Mouse (Mus musculus) heart, postnatal 10 days (tissue): ENCODE measurements around the gene Gm28038. TPM values are rescaled to one million over a fixed set of nuclear protein-coding genes. Genes with fewer than 3 reads are reported as not detected.

ENCODE experiments used
- DNase-seq, 2 experiments: peaks; one replicate each; pipeline ENCODE4 v3.0.0; 2021
- intact Hi-C: fragments of 180-260 bp; cut with DNase I; formaldehyde crosslinking; loops from one replicate; pipeline ENCODE4 v1.15.1; 2025
- total RNA-seq, 2 experiments: library from RNA; stranded (reverse); gene quantifications; 2 replicates each; pipeline ENCODE4 v1.2.3; 2021

Gene Gm28038
- not detected for total RNA-seq

DNA sequence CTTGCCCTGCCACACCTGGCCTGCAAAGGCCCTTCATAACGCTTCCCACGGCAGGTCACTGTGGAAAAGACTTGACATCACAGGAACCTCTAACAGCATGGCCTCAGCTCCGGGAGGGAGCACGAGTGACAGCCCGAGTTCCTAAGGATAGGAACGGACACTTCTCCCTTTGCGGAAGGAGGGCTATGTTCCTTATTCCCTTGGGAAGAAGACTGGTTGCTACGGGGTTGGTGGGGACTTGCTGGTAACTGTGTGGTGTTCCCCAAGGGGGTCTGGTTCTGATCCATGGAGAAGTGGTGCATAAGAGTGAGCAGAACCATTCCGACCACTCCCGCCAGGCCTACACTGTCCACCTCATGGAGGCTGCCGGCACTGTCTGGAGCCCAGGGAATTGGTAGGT, at the start of gene Gm28038:
TSS of gene Gm28038 (plus strand) at position 301 of the 400 bp plus-strand sequence.
- no peak for DNase-seq
- intact Hi-C loops, result no loop called here

DNA sequence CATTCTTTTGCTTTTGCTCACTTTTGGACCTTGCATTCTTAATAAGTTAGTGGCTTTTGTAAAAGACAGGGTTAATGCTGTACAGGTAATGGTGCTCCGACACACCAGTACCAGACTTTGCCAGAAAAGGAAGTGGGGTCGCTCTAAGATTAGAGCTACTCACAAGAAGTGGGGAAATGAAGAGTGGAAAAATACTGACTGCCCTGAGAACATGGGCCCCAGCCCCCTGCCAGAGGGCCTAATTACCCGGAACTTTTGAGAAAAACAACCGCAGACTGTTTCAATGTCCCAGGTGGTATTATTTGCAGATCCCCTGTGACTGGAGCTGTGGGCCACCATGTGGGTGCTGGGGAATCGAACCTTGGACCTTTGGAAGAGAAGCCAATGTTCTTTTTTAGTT, 45.2 kb upstream of the Gm28038 start:
- intact Hi-C loops, result no loop called here

DNA sequence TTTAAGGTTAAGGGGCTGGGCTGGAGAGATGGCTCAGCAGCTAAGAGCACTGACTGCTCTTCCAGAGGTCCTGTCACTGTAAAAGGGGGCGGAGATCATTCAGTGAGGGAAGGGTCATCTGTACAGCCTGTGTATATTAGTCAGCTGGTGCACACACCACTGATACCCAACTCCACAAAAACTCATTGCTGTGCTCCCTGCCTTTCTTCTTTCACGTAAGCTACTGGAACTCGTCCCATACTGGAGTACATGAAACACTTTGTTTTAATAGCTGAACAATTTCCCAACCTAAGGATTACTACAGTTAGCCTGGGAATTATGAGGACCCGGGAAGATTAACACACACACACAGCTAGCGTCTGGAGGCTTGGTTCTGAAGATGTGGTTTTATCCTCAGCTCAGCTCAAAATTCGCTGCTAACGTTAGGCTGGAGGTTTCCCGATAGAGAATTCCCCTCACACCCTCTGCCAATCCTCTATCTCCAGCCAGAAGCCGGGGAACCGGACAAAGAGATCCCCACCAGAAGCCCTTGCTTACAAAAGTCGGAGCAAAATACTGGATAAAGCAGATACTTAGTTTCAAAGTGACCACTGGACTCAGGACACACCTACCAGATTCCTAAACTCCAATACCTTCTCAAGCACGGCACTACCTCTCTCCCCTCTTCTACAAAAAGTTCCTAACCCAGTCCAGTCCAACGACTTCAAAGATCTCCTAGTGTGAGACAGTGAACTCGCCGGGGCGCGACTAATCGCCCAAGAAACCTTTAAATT, 44.2 kb upstream of the Gm28038 start:
- DNase-seq, result peak; percentile 48
- intact Hi-C loops, result loop anchor here (1.0 kb wide), 1 partner anchor 31 kb away; the partner anchor contains the start of gene Kyat1

More for the DNA sequence above, 45.2 kb upstream of the Gm28038 start:
- DNase-seq, result no peak

DNA sequence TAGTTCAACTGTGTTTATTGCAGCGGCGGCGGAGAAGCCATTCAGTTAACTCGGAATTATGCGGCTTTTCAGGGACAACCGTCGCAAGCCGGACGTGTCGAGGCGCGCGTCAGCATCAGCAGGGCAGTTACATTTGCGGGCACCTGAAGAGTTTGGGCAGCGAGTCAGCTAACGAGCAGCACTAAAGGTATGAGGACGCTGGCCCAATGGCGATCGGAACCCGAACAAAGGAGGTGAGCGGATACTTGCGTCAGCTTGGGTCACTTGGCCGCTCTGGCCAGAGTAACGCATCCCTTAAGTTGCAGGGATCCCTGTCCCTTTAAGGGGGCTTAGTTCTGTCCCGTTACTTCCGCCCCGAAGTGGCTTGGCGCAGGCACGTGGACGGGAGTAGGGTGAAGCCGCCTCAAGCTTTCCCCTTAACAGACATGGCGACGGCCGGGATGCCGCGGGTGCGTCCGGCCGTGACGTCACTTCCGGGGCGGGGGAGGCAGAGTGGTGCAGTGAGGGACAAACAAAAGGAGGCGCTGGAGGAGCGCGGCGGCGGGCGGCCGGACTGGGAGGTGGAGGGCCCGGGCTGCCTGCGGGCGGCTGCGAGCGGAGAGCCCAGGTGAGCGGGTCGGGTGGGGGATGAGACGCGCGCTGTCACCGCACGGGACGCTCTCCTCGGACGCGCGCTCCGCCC, 43.5 kb upstream of the Gm28038 start, which contains the start of gene Lrrc8a:
TSS of gene Lrrc8a (plus strand) at position 517 of the 682 bp plus-strand sequence.
- intact Hi-C loops, result loop anchor here (1.0 kb wide), 1 partner anchor 32 kb away; the partner anchor contains the start of gene Kyat1
- peak; percentile 100 for DNase-seq

DNA sequence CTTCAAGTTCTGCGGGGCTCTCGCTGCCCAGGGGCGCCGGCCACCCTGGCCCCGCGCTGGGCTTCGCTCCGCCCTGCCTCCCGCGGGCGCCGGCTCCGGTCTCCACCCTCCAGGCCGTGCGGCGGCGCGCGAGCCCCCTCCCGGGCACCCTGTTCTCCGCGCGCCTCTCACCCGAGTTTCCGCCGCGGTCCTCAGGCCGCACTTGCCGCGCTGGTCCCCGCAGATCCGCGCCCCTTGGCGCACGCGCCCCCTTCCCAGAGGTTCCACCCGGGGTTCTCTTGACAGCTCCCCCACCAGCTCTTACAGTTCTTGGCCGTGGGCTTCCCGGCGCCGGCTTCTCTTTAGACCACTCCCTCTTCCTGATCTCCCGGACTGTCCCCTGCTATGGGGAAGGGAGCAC, 43.0 kb upstream of the Gm28038 start:
- intact Hi-C loops, result loop anchor here (1.0 to 2.0 kb wide), 3 partner anchors 28 to 59 kb away; partner anchors contain the start of genes Kyat1, Phyhd1 and Spout1
- peak; percentile 80 to 83 for DNase-seq

DNA sequence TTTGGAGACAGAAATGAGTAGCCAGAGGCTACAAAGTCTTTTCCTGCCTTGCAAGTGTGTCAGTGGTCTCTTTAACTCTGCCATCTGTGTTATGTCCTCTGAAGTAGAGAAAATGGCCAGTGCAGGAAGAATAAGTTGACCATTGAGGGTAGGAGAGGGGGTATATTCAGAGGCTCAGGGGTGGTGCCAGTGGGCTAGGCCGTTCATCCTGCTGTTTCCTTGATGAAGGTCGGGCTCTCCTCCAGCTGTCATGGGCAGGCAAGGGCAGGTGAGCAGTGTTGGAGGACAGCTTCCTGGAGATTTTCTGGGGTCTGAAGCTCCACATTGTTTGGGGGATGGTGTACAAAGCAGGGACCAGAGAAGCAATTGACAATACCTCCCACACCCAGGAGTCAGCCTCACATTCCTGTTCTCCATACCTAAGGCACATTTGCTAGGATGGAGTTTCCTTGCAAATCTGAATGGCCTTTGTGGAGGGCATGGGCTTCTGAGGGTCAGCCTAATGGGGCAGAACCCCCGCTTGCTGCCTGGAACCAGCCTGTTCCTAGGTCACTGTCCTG, 41.9 kb upstream of the Gm28038 start:
- DNase-seq, result no peak
- intact Hi-C loops, result loop anchor here (1.0 to 2.0 kb wide), 2 partner anchors 27 to 60 kb away; partner anchors contain the start of genes Phyhd1 and Spout1

DNA sequence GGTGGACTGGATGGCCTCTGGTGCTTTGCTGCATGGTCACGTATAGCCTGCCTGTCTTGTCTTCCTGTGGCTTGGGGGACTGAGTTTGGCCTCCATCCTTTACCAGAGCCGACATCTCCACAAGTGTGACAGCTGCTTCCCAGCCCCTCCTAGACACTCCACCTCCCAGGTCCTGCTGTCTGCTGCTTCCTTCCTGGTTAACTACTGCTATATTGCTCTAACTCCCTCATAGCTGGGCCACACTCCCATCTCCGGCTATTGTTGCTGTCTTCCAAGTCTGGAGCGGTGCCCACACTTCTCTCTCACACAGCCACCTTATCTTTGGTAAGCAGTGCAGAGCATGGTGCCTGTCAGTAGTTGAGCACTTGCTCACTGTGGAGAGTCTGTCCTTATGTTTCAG, 41.1 kb upstream of the Gm28038 start:
- intact Hi-C loops, result loop anchor here (2.0 kb wide), 1 partner anchor 61 kb away; the partner anchor contains the start of gene Spout1
- DNase-seq, result peak; percentile 82 to 85

DNA sequence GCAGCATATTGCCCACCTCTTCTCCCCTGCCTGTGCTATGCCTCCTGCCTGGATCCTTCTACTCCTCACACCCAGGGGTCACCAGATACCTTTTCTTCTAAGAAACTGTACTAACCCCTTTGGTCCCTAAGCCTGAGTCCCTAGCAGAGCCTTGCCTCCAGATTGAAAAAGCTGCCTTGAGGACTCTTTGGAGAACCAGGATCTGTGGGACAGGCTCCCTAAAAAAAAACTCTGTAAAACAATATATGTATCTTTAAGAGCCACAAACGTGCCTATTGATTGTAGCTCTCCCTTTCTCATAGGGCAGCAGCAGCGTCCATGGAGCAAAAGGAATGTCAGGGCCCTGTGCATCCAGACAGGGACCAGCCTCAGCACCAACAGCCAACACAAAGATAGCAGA, 40.6 kb upstream of the Gm28038 start, which contains the start of gene Gm28035:
TSS of gene Gm28035 (plus strand) at position 301 of the 400 bp plus-strand sequence.
- no peak for DNase-seq
- intact Hi-C loops, result no loop called here

DNA sequence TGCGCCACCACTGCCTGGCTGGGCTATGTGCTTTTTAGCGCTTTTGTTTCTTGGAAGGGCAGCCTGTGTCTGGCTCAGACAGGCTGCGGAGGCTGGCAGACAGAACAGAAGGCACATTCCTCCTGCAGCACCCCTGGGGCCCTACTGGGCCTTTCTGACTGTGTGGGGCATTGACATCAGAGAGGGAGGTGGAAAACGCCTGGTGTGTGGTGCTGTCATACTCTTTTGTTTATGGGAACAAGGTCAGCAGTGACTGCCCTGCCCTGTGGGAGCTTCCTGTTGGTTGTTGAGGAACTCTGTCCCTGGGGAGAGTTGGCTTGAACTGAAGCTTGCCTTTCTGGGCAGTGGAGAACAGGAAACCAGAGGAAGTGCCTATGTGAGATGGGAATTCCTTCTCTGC, 38.3 kb upstream of the Gm28038 start:
- DNase-seq, result peak; percentile 84 to 85
- intact Hi-C loops, result loop anchor here (1.0 kb wide), 1 partner anchor 16 kb away; no protein-coding TSS in a partner anchor

DNA sequence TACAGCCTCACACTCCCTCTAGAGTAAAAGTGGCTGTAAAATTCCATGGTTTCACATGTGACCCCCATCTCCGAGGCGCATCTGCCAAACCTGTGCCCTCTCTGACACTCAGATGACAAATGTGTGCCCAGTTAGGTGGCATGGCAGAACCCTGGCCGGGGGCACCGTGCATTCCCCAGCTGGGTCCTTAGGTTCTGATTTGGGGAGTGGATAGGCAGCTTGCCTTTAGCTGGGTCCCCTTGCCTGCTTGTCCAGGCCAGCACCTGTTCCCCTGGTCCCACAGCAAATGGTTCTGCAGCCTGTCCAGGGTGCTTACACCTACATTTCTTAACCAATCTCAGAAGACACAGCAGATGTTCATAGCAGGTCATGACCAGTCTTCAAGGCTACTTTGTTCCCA, 37.5 kb upstream of the Gm28038 start:
- peak in 1 of 2 experiments; percentile 6 for DNase-seq
- intact Hi-C loops, result no loop called here

DNA sequence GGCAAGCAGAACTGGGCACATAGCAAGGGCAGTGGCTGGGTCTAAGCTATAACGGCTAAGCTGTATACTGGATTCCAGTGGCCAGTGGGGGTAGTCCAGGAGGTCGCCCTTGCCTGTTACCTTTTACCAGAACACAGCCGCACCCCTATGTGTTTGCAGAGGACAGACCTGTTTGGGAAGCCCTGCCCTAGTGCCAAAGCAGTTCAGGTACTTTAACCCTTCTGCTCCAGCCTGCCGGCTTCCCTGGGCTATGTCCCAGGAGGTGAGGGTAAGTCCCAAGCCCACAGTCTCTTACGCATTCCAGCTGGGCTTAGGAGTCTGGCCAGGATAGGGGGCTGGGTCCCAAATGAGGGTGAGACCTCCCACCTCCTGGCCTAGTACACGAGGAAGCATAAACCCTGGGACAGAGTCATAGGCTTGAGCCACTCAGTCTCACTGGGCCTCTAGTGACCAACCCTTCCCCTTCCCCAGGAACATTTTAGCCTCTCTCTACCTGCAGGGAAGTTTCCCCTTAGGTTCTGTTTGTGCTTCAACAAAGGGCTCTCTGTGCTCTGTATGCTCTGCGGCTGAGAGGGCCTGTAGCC, 36.2 kb upstream of the Gm28038 start:
- intact Hi-C loops, result no loop called here
- DNase-seq, result peak in 1 of 2 experiments; percentile 15

DNA sequence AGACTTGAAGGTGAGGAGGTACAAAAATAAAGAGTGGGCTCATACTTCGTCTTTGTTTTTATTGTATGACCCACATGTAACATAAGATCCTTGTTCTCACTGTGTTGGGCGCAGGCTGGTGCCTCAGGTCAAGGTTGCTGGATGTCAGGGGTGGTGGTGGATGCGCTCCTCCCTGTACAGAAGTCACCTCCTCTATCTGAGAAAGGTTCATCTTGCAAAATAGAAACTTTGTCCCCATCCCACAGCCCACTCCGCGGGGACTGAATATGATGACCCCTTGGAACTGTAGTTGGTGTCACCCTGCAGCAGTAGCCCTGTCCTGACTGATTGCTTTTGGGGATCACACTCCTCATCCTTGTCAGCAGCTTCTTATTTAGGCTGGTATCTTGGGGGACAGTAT, 33.8 kb upstream of the Gm28038 start:
- intact Hi-C loops, result no loop called here
- DNase-seq, result no peak

DNA sequence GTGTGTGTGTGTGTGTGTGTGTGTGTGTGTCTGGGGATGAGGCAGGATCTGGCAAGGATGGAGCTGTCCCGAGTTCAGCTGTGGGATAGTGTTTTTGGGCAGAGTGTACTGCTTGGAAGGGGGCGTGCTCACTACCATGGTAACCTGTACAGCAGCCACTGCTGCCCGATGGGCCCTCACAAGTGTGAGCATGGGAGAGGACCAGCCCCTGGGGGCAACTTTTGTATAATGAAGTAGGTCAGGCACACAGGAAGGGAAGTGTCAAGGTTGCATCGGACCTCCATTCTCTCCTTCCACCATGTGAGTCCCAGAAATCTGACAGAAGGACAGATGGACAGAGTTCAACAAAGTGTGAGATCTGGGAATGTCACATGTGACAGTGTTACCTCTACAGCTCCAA, 33.2 kb upstream of the Gm28038 start:
- intact Hi-C loops, result no loop called here
- peak in 1 of 2 experiments; percentile 11 for DNase-seq

DNA sequence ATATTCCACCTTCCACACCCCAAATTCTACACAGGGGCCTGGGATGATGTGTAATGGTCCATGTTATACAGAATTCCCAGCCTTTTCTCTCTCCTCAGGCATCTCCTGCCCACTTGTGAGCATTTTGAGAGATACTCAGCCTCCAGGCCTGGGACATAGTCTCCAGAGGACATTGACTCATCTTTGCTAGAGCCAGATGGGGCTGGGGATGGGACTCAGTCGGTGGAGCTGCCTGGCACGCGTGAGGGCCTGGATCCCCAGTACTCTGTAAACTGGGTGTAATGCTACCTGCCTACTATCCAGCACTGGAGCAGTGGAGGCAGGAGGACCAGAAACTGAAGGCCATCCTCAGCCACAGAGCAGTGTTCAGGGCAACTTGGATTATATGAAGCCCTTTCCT, 31.7 kb upstream of the Gm28038 start:
- intact Hi-C loops, result no loop called here
- no peak for DNase-seq

DNA sequence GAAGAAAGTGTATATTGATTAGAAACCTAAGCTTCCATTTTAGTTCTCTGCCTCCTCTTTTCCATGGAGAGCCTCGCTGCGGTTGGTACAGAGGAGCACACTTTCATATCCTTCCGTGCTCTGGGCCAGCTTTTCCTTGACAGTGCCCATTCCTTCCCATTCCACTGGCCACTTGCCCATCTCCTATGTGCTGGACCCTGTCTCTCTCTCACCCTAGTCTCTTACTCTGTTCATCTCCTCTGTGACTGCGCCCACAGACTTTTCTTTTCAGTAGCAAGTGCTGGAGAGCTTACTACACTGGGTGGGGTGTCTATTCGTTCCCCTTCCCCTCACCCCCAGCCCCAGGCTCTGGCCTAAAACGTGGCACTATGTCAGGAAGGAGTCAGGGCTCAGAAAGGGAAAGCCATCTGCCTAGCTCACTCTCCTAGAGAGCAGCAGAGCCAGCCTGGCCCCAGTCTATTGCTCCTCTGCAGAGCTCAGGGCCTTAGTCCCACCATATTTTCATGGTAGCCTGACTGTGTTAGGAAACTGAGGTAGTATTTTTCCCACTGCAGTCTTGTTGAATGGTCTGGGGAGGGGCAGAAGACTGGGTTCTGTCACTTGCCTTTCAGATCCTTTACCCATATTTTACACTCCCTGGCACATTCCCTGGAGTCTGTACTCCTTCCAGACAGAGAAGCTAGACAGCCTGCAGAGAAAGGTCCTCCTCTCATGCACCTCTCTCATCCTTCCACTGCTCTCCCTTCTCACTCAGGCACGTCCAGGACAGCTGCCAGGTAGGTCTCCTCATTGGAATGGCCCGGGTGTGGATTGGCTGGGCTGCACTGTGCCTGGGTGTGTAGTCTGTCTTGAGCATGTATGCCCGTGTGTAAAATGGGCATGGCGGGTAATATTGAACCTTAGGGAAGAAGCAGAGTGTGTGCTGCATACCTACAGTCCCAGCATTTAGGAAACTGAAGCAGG, 30.4 kb upstream of the Gm28038 start:
- DNase-seq, result peak in 1 of 2 experiments; percentile 19
- intact Hi-C loops, result no loop called here

DNA sequence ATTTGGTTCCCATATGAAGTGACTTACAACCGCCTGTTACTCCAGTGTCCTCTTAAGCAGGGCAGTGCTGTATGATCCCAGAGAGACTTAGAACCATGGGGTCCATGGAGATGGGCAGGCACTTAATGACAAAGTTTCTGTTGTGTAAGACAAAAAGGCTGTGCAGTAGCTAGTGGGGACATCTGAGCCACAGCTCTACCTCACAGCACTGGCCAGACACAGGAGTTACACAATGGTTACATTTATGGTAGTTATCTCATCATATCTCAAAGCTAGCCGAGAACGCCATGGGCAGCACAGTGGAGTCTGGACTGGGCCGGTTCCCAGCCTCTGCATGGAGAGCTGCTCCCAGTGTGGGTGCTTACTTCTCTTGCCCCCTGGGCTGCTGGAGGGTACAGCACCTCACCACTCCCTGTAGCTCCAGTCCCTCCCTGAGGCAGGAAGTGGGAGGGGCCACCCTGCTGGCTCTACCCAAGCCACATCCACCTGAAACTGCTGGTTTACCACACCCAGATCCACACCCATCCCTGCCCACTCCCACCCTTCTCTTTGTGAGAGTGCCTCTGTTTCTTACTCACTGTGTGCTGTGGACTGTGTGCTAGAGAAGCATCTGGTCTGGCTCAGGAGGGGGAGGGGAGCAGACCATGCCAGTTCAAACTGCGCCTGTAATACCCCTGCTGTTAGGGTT, 29.3 kb upstream of the Gm28038 start:
- peak in 1 of 2 experiments; percentile 45 for DNase-seq
- intact Hi-C loops, result no loop called here

DNA sequence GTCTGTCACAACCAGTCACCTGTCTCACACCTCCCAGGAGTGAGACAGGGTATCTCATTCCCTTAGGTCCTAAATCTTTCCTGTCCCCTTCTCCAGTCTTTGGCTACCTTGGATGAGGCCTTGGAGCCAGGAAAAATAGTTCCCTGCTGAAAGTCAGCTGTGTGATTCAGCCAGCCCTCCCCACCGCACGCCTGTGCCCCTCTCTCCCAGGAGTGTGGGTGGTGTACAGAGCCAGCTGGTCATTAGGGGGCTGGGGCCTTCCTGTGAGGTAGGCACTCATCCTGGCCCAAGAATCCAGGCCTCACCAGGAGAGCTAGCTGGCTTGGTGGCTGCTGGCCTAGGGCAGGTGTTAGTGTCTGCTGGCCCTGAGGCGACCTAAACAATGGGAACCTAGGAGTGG, 28.3 kb upstream of the Gm28038 start:
- intact Hi-C loops, result no loop called here
- peak in 1 of 2 experiments; percentile 4 for DNase-seq

DNA sequence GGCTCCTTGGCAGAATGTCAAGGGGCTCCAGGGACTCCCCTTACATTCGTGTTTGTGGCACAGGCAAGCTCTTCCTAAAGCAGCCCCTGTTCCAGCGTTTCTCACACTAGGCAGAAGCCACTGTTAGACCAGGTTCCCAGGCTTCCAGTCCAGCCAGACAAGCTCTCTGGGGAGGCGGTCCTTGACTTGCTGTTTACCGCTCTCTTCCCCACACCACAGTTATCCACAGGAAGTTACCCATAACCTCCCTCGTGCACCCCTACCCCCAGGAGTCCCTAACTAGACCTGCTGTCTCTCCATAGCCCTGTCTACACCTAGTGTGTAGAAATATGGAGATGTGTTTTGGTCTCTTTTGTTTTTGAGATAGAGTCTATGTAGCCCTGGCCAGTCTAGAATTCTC, 27.0 kb upstream of the Gm28038 start:
- DNase-seq, result peak in 1 of 2 experiments; percentile 22
- intact Hi-C loops, result no loop called here
